ENCODE assay signal across 24 mouse cellular contexts in genomic region chr2:171675411-171675810, GRCm38 (mm10).
DNase-seq lines count a peak whose midpoint lies in the region; ATAC-seq and TF ChIP-seq lines count a peak whose summit lies in the region.
"Had no signal": no experiment of that assay in that cellular context is flagged by ENCODE, and none has a peak within 500 bp of the region (broad histone marks: within the 10 kb centered on the region; RNA-seq: fewer than 3 reads in every experiment).

No protein-coding gene starts in this region.

- TF ChIP-seq CTCF in heart, adult 2 months (IDR thresholded peaks at IDR 0.05): no peak
- TF ChIP-seq CTCF in heart, postnatal 0 days (IDR thresholded peaks at IDR 0.05; ENCODE audit: low read depth): no peak

- H3K4me3 ChIP-seq in heart, embryonic 11.5 days (ENCODE audit: low read depth, low read length): no peak overlapping the region
- no peak overlapping the region for H3K4me3 ChIP-seq in heart, adult 2 months
- no peak overlapping the region for H3K4me3 ChIP-seq in heart, postnatal 0 days (ENCODE audit: low read depth, low read length)
- H3K4me3 ChIP-seq: embryonic facial prominence, embryonic 10.5 days; embryonic facial prominence, embryonic 12.5 days; forebrain, embryonic 13.5 days; forebrain, embryonic 15.5 days had no signal

- peak; percentile 92 for DNase-seq in heart, adult 11 months
- peak; percentile 19 to 24 for DNase-seq in heart, adult 2 months
- no peak for DNase-seq in heart, adult 8-10 months (ENCODE audit: low spot score)
- DNase-seq in heart, postnatal 0 days (ENCODE audit: low spot score): no peak
- DNase-seq in heart, postnatal 25 days (ENCODE audit: low spot score): no peak
- DNase-seq: adrenal gland, adult 8-10 months; adrenal gland, postnatal 14 days; adrenal gland, postnatal 36 days; B cell, adult 2 months; cerebellum, adult 11-12 months; cerebellum, adult 2 months; cerebellum, adult 9-10 months; cerebellum, postnatal 10 days; cerebellum, postnatal 25 days had no signal

- TF ChIP-seq EP300 in heart, adult 2 months (IDR thresholded peaks at IDR 0.05; ENCODE audit: insufficient read depth, low read depth, low read length): no peak
- TF ChIP-seq EP300 in heart, postnatal 0 days (IDR thresholded peaks at IDR 0.05; ENCODE audit: low read depth): no peak

- H3K9me3 ChIP-seq in heart, embryonic 11.5 days (replicated peaks; ENCODE audit: control insufficient read depth, low read length): no peaks in the 10 kb centered on the region
- 0 out of 2 replicates have a peak, but pooled peaks cover 8% of the 10 kb centered on the region for H3K9me3 ChIP-seq in heart, postnatal 0 days (replicated peaks; ENCODE audit: control insufficient read depth, low read length)
- H3K9me3 ChIP-seq: forebrain, embryonic 13.5 days; forebrain, embryonic 15.5 days had no signal

- no peak overlapping the region for H3K9ac ChIP-seq in heart, embryonic 11.5 days (ENCODE audit: low read depth, low read length)
- H3K9ac ChIP-seq in heart, adult 2 months (ENCODE audit: low read depth, low read length): no peak overlapping the region
- no peak overlapping the region for H3K9ac ChIP-seq in heart, postnatal 0 days (replicated peaks; ENCODE audit: low read depth, low read length)
- H3K9ac ChIP-seq: embryonic facial prominence, embryonic 12.5 days; forebrain, embryonic 13.5 days; forebrain, embryonic 15.5 days had no signal

- H3K27ac ChIP-seq in heart, embryonic 11.5 days (ENCODE audit: low read depth, low read length): no peak overlapping the region
- H3K27ac ChIP-seq in heart, adult 2 months: peak overlapping the region; percentile 40
- H3K27ac ChIP-seq in heart, postnatal 0 days (ENCODE audit: low read depth): 0 out of 2 replicates have a peak overlapping the region, but pooled peaks have one; percentile 20
- H3K27ac ChIP-seq: embryonic facial prominence, embryonic 10.5 days; embryonic facial prominence, embryonic 12.5 days; forebrain, embryonic 13.5 days; forebrain, embryonic 15.5 days had no signal

- no peak overlapping the region for H3K4me2 ChIP-seq in heart, embryonic 11.5 days
- no peak overlapping the region for H3K4me2 ChIP-seq in heart, postnatal 0 days (ENCODE audit: low read depth, low read length)
- H3K4me2 ChIP-seq: embryonic facial prominence, embryonic 12.5 days; forebrain, embryonic 13.5 days; forebrain, embryonic 15.5 days had no signal

- intact Hi-C loops in heart, adult 2 months (cut with DNase I): loop anchor here (5.0 kb wide), 1 partner anchor 43 kb away; no protein-coding TSS in a partner anchor
- intact Hi-C loops in heart, postnatal 25 days (cut with DNase I): loop anchor here (5.0 kb wide), 1 partner anchor 43 kb away; no protein-coding TSS in a partner anchor

- no peak for ATAC-seq in heart, embryonic 11.5 days (replicated peaks; ENCODE audit: insufficient number of reproducible peaks, low FRiP score, low TSS enrichment)
- ATAC-seq in heart, postnatal 0 days (ENCODE audit: insufficient read depth, low read depth): no peak
- ATAC-seq: activated CD4-positive, CD25-positive, alpha-beta regulatory T cell, adult 4 months; CD4-positive, CD25-positive, alpha-beta regulatory T cell, adult 4 months; forebrain, embryonic 13.5 days; forebrain, embryonic 15.5 days; Patski had no signal

- H3K36me3 ChIP-seq in heart, embryonic 11.5 days (ENCODE audit: control insufficient read depth, insufficient read depth, low read length): no peaks in the 10 kb centered on the region
- no peaks in the 10 kb centered on the region for H3K36me3 ChIP-seq in heart, adult 2 months (ENCODE audit: control insufficient read depth, insufficient read depth, low read length)
- no peaks in the 10 kb centered on the region for H3K36me3 ChIP-seq in heart, postnatal 0 days (replicated peaks; ENCODE audit: control insufficient read depth, insufficient read depth, low read length)
- H3K36me3 ChIP-seq: embryonic facial prominence, embryonic 10.5 days; embryonic facial prominence, embryonic 12.5 days; forebrain, embryonic 15.5 days; G1E had no signal

- no peaks in the 10 kb centered on the region for H3K4me1 ChIP-seq in heart, embryonic 11.5 days (ENCODE audit: control insufficient read depth, insufficient read depth, low read length)
- H3K4me1 ChIP-seq in heart, adult 2 months (ENCODE audit: control insufficient read depth, insufficient read depth, low read length): peaks cover 6% of the 10 kb centered on the region
- H3K4me1 ChIP-seq in heart, postnatal 0 days (ENCODE audit: control insufficient read depth, insufficient read depth): no peaks in the 10 kb centered on the region
- H3K4me1 ChIP-seq: embryonic facial prominence, embryonic 10.5 days; embryonic facial prominence, embryonic 12.5 days; forebrain, embryonic 13.5 days; forebrain, embryonic 15.5 days had no signal

- no peaks in the 10 kb centered on the region for H3K79me2 ChIP-seq in heart, adult 2 months (replicated peaks; ENCODE audit: control insufficient read depth, insufficient read depth, low read length)

- no peaks in the 10 kb centered on the region for H3K27me3 ChIP-seq in heart, embryonic 11.5 days (ENCODE audit: control insufficient read depth, insufficient read depth, low read length)
- no peaks in the 10 kb centered on the region for H3K27me3 ChIP-seq in heart, adult 2 months (ENCODE audit: control insufficient read depth, insufficient read depth, low read length)
- H3K27me3 ChIP-seq in heart, postnatal 0 days (ENCODE audit: control insufficient read depth, insufficient read depth, low read length): no peaks in the 10 kb centered on the region
- H3K27me3 ChIP-seq: CH12.LX; embryonic facial prominence, embryonic 12.5 days; forebrain, embryonic 13.5 days; forebrain, embryonic 15.5 days; Patski had no signal

- 53% methylated on average over 2 of the region's 2 CpGs for WGBS in heart, embryonic 11.5 days (ENCODE audit: insufficient replicate concordance)
- 45% methylated on average over 2 of the region's 2 CpGs for WGBS in heart, adult 2 months
- WGBS in heart, postnatal 0 days: 56% methylated on average over 2 of the region's 2 CpGs

- no peak for TF ChIP-seq POLR2A in heart, adult 2 months (IDR thresholded peaks at IDR 0.05; ENCODE audit: insufficient read depth, low read depth, low read length)

Comparison
In these comparisons a context has a peak if more than half of its experiments do, and no peak if none do; other contexts are left out.
1. DNase-seq: peak in heart, adult 11 months (single experiment) and heart, adult 2 months (2 of 2); none in heart, adult 8-10 months (single experiment), heart, postnatal 0 days (single experiment) and heart, postnatal 25 days (single experiment).